Mouse (Mus musculus) brain, embryonic 14.5 days (tissue): ENCODE results near the gene Ttc22.

ENCODE experiments used
- CTCF ChIP-seq: fragments of 200-500 bp; IDR thresholded peaks from 2 replicates; pipeline ENCODE4 v1.5.1; 2012; ENCODE audit warnings: inconsistent platforms, mild to moderate bottlenecking, moderate library complexity, borderline replicate concordance; ENCODE audit not compliant: insufficient read depth, insufficient read length; ENCODE audit errors: extremely low read depth
- POLR2A ChIP-seq: fragments of 200-500 bp; IDR thresholded peaks from 2 replicates; pipeline ENCODE4 v1.6.1; 2012; ENCODE audit warnings: mild to moderate bottlenecking, inconsistent platforms, borderline replicate concordance; ENCODE audit not compliant: poor library complexity, insufficient read depth, insufficient read length, severe bottlenecking; ENCODE audit errors: extremely low read depth

DNA sequence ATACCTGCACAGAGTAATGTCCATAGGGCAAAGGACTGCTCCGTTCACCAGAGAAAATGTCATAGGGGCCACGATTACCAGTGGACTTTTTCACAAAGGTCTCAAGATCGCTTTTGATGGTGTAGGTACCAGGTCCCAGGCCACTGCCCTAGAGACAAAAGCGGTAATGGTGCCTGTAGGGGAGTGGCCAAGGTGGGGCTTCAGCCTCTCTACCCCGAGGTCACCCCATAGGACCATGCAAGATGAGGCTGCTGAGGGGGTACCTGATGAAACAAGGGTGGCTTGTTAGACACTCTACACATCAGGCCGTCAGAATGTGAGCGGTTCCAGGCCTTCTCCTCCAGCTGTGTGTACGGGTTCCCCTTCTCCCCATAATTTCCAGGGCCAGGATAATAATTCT is 9.1 kb upstream of the Ttc22 start:
- TF ChIP-seq POLR2A (no peak), CTCF (no peak)
